8 mouse cellular contexts compared by ENCODE assay signal in genomic region chr14:79586499-79587138, GRCm38 (mm10). TPM values are rescaled to one million over a fixed set of nuclear protein-coding genes. Genes with fewer than 3 reads are reported as not detected.
DNase-seq lines count a peak whose midpoint lies in the region; ATAC-seq and TF ChIP-seq lines count a peak whose summit lies in the region.

No protein-coding gene starts in this region.

- peak overlapping the region; percentile 56 for H3ac ChIP-seq in C2C12 (ENCODE audit: control insufficient read depth, insufficient read length, low read depth)

- TF ChIP-seq EP300 in liver, embryonic 14.5 days (IDR thresholded peaks at IDR 0.05; ENCODE audit: low read depth): no peak

- TF ChIP-seq CTCF in gastrocnemius, adult 2 months (IDR thresholded peaks at IDR 0.05): no peak
- TF ChIP-seq CTCF in C2C12 (IDR thresholded peaks at IDR 0.05; ENCODE audit: control insufficient read depth, insufficient read depth, insufficient read length): no peak
- no peak for TF ChIP-seq CTCF in liver, embryonic 14.5 days (IDR thresholded peaks at IDR 0.05; ENCODE audit: low read depth)

- peaks cover 35% of the 10 kb centered on the region for H3K79me3 ChIP-seq in C2C12 (ENCODE audit: low read depth)

- DNase-seq in gastrocnemius, adult 2 months: no peak
- DNase-seq in gastrocnemius, postnatal 36 days: no peak
- DNase-seq in forebrain, embryonic 14.5 days (ENCODE audit: low spot score): no peak
- DNase-seq in liver, embryonic 14.5 days (ENCODE audit: low read depth in 3 of 3, low spot score in 3 of 3): peak in 1 of 3 experiments; percentile 3
- DNase-seq in adrenal gland, postnatal 14 days: no peak
- no peak for DNase-seq in left cerebral cortex, adult 9 months (ENCODE audit: low spot score in 2 of 2)
- no peak for DNase-seq in layer of hippocampus, adult 11-12 months (ENCODE audit: low spot score)

- peak overlapping the region; percentile 98 for H3K4me3 ChIP-seq in gastrocnemius, adult 2 months
- H3K4me3 ChIP-seq in C2C12 (ENCODE audit: insufficient read depth, poor library complexity, severe bottlenecking): peak overlapping the region; percentile 71
- H3K4me3 ChIP-seq in forebrain, embryonic 14.5 days (ENCODE audit: low read depth, low read length): peak overlapping the region; percentile 59
- peak overlapping the region; percentile 76 to 96 for H3K4me3 ChIP-seq in liver, embryonic 14.5 days (ENCODE audit: insufficient read depth in 1 of 2, low read depth in 2 of 2, low read length in 2 of 2)

- no peaks in the 10 kb centered on the region for H3K9me3 ChIP-seq in forebrain, embryonic 14.5 days (replicated peaks; ENCODE audit: control insufficient read depth, low read length)
- no peaks in the 10 kb centered on the region for H3K9me3 ChIP-seq in liver, embryonic 14.5 days (ENCODE audit: control insufficient read depth, low read length)

- intact Hi-C loops in gastrocnemius, adult 2 months (cut with DNase I): no loop called here
- intact Hi-C loops in gastrocnemius, postnatal 36 days (cut with DNase I): loop anchor here (5.0 to 10.0 kb wide), 2 partner anchors 104 to 192 kb away; partner anchors contain the start of genes Elf1, Mtrf1, Naa16 and Wbp4

- peaks cover 17% of the 10 kb centered on the region for H3K4me1 ChIP-seq in forebrain, embryonic 14.5 days (ENCODE audit: control insufficient read depth, insufficient read depth, low read length)
- peaks cover 9 to 10% of the 10 kb centered on the region in 2 experiments for H3K4me1 ChIP-seq in liver, embryonic 14.5 days (replicated peaks; ENCODE audit: control insufficient read depth in 2 of 2, insufficient read depth in 2 of 2, low read length in 1 of 2)

- 39% methylated on average over 16 of the region's 16 CpGs for WGBS in forebrain, embryonic 14.5 days
- WGBS in liver, embryonic 14.5 days (ENCODE audit: insufficient replicate concordance): 21% methylated on average over 16 of the region's 16 CpGs

- no peaks in the 10 kb centered on the region for H3K27me3 ChIP-seq in C2C12 (ENCODE audit: control insufficient read depth, insufficient read depth, insufficient read length)
- H3K27me3 ChIP-seq in forebrain, embryonic 14.5 days (replicated peaks; ENCODE audit: control insufficient read depth, insufficient read depth, low read length): no peaks in the 10 kb centered on the region
- H3K27me3 ChIP-seq in liver, embryonic 14.5 days (ENCODE audit: control insufficient read depth, insufficient read depth, low read length): no peaks in the 10 kb centered on the region

- peak overlapping the region; percentile 53 for H3K4me2 ChIP-seq in forebrain, embryonic 14.5 days (ENCODE audit: low read length)
- H3K4me2 ChIP-seq in liver, embryonic 14.5 days (ENCODE audit: low read depth): peak overlapping the region; percentile 96

- H3K79me2 ChIP-seq in C2C12 (ENCODE audit: control insufficient read depth, insufficient read depth): peaks cover 41% of the 10 kb centered on the region

- H3K27ac ChIP-seq in gastrocnemius, adult 2 months: peak overlapping the region; percentile 97
- H3K27ac ChIP-seq in forebrain, embryonic 14.5 days (ENCODE audit: low read depth, low read length): peak overlapping the region; percentile 96
- peak overlapping the region; percentile 73 for H3K27ac ChIP-seq in liver, embryonic 14.5 days

- no peak for ATAC-seq in forebrain, embryonic 14.5 days
- ATAC-seq in liver, embryonic 14.5 days (ENCODE audit: insufficient read depth): no peak

- peak overlapping the region; percentile 60; the same call in 1 of the 2 replicates for H3K9ac ChIP-seq in forebrain, embryonic 14.5 days (ENCODE audit: low read length)
- H3K9ac ChIP-seq in liver, embryonic 14.5 days (replicated peaks): peak overlapping the region; percentile 84

- H3K36me3 ChIP-seq in C2C12 (ENCODE audit: control insufficient read depth, insufficient read depth): peaks cover 9% of the 10 kb centered on the region
- H3K36me3 ChIP-seq in forebrain, embryonic 14.5 days (ENCODE audit: control insufficient read depth, insufficient read depth, low read length): no peaks in the 10 kb centered on the region
- peaks cover 3% of the 10 kb centered on the region for H3K36me3 ChIP-seq in liver, embryonic 14.5 days (replicated peaks; ENCODE audit: control insufficient read depth, insufficient read depth, low read depth)

TF ChIP-seq in C2C12, 6 proteins besides CTCF, POLR2A, EP300 and RAD21:
- TF ChIP-seq CEBPB (IDR thresholded peaks at IDR 0.05; ENCODE audit: low read depth) (no peak), MYOG (IDR thresholded peaks at IDR 0.05; ENCODE audit: control insufficient read depth, extremely low read depth, insufficient read length) (no peak), MAX (IDR thresholded peaks at IDR 0.05) (no peak), MYOD1 (IDR thresholded peaks at IDR 0.05; ENCODE audit: control insufficient read depth, insufficient read length, low read depth) (no peak), FOSL1 (IDR thresholded peaks at IDR 0.05; ENCODE audit: insufficient read depth, low read length, poor library complexity, severe bottlenecking) (no peak), USF1 (IDR thresholded peaks at IDR 0.05; ENCODE audit: low read depth) (no peak)

RNA-seq across cellular contexts. Expression of gene Sugt1, which starts 0.9 kb away (rescaled TPM):
- total RNA-seq in gastrocnemius, adult 2 months (2021): 10 to 100 TPM; 96.5 to 97.2 TPM
- total RNA-seq in gastrocnemius, postnatal 36 days (2021): 10 to 100 TPM; 68.2 to 95.4 TPM
- polyA plus RNA-seq in C2C12 (2012; fragmentation: generic; extraction: Trizol): 68.8 TPM
- 134 and 149 TPM in 2 replicates for polyA plus RNA-seq in forebrain, embryonic 14.5 days (2014; fragmentation: Nextera tagmentation; extraction: Ambion mirVana)
- polyA plus RNA-seq in liver, embryonic 14.5 days (2012; rRNA removed): 3.0 and 15.2 TPM in 2 replicates
- polyA plus RNA-seq in liver, embryonic 14.5 days (2014; fragmentation: Nextera tagmentation; extraction: Ambion mirVana): 44.7 and 48.5 TPM in 2 replicates
- total RNA-seq in adrenal gland, postnatal 14 days (2021): 142 and 161 TPM in 2 replicates
